Mouse (Mus musculus) gastrocnemius, adult 8-10 months (tissue): ENCODE data around the gene Urm1. TPM values are rescaled to one million over a fixed set of nuclear protein-coding genes. Genes with fewer than 3 reads are reported as not detected.

ENCODE experiments used
- DNase-seq, 2 experiments: peaks; one replicate each; pipeline ENCODE4 v3.0.0; 2022; ENCODE audit warnings: low spot score in 2 of 2
- total RNA-seq, 4 experiments: library from RNA; stranded (reverse); gene quantifications; 2 replicates each; pipeline ENCODE4 v1.2.4; 2022

Urm1 gene
- total RNA-seq, 4 experiments from 2014 or later, result 25.7 to 33.0 (median 28.5) TPM

GRCm38 (mm10) chr2:29826926-29827708, 7.2 kb downstream of the Urm1 start:
- DNase-seq, result peak; percentile 92

DNA sequence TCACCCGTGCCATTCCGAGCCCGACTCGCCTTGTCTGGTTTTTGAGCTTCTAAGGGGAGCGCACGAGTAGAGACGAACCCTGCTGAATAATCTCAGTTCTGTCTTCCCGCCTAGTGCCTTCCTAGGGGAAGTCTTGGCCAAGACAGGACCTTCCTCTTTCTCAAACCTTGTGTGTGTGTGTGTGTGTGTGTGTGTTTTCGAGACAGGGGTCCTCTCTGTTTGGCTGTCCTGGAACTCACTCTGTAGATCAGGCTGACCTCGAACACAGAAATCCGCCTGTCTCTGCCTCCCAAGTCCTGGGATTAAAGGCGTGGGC, 7.8 kb downstream of the Urm1 start:
- no peak for DNase-seq

DNA sequence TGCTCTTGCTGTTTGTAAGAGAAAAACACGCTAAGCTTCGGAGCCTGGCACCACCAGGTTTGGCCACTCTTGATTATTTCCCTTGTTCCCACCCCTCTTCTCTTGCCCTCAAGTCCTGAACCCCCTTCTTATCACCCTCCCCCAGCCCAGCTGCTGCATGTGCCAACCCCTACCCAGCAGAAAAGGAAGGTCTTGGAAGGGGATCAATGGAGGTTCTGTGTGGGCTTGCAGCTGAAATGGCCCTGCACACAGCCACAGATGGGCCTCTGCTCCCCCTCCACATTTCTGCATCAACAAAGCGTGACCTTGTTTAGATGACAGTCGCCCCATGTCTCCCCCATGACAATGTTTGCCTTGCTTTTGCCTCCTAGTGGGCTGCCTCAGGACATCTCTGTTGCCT, 11.2 kb downstream of the Urm1 start:
- no peak for DNase-seq

DNA sequence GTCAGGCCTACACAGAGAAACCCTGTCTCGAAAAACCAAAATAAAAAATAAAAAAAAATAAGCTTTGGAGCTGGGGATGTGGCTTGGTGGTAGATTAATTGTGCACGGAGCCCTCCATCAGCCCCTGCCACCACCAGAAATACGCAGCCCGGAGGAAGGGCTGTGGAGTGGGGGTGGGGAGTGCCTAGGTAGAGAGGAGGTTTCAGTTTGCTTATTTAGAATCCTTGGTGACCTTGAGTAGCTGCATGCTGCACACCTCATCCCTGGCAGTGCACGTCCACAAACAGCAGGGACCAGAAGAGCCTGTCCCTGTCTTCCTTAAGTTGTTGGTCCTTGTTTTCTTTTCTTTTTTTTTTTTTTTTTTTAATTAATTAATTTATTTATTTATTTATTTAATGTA, 13.9 kb downstream of the Urm1 start:
- no peak for DNase-seq

DNA sequence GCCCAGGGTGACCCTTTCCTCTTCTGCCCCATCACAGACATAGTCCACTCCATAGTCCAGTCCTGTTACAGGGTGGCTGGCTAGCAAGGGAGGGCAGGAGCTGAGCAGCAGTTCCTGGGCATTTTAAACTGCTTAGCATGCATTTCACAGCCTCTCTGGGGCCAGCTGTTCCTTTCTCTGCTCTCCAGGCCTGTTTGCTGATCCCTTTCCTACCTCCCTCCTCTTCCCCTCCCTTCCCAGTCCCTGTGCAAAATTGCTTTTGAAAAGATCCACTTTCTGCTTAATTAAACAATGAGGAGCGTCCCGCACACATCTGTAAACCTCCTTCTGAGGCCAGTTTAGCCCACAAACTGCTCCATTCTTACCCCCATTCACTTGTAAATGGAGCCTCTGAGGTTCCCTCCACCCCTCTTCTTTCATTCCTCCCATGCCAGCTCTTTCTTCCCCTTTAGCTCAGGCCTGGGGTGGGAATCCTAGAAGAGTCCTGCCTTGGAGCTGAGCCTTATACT, 15.6 kb downstream of the Urm1 start:
- no peak for DNase-seq

- no peak for DNase-seq
Measured at GRCm38 (mm10) chr2:29839460-29839859, 19.6 kb downstream of the Urm1 start.

DNA sequence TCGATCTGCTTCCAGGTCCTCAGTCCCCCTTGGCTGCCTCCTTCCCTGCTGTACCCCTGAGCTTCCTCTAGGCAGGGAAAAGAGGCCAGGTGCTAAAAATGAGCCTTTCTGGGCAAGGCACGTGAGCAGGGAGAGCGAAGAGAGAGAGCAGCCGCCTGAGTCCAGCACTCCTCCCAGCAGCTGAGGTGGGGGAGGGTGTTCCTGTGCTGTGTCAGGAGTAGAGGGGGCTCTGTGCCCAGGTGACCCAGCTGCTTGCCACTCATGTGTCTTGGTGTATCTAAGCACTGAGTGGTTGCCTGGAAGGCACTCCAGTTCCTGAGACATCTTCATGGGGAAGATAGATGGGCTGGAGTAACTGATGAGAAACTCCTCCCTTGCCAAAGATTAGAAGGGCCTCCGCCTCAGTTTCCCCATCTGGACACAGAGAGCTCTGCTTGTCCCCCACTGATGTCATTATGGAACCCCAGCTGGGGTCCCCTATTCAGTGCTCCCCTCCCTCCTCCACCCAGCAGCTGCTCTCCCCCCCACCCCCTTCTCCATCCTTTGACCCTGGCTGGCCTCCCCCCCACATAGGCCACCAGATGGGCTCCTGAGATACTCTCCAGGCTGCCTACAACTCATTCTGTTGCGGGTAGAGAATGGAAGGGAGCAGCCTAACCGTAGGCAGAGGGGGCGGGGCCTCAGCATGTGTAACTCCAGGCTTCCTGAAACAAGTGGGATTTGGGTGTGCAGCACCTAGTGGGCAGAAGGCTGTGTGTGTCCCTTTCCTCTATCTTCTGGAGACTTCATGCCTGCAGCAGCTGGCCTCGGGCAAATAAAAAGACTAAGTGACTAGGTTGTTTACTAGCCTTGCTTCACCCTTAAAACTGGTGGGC, 23.6 kb downstream of the Urm1 start:
- DNase-seq, result no peak

DNA sequence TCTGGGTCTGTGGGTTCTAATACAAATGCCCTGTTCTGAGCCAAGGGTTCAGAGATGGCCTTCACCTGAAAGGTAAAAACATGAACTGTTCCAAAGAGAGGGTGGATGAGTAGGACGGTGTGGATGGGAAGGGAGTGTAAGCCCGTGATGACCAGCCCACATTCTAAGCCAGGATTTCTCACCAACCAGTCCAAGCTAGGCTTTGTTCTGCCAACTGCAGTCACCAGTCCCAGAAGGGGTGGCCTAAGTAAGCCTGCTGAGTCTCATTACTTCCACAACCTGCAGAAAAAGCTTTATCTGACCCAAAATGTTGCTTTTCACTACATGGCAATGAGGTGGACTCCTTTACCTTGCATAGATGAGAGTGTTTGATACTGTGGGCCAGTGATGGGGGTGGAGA, 24.2 kb downstream of the Urm1 start:
- DNase-seq, result no peak

GRCm38 (mm10) chr2:29844661-29845060, 24.8 kb downstream of the Urm1 start:
- DNase-seq, result no peak

DNA sequence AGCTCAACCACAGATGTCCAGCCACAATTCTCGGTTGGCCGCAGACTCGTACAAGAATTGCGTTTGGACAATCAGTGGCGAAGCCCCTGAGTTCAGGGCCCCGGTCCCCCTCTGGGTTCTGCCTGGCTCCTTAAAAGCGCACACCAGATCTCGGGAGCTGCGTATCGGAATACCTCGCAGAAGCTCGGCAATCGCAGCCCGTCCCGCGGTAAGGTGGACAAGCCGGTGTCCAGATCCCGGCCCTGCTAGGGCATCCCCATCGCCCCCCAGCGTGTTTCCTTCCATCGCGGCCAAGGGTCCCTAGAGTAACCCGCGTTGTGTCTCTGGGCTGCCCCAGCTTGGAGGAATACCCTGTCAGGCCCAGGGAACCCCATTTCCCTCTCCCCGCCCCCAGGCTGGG, 25.8 kb downstream of the Urm1 start:
- DNase-seq, result no peak

GRCm38 (mm10) chr2:29846061-29846853, 26.4 kb downstream of the Urm1 start:
- no peak for DNase-seq

- no peak for DNase-seq
Measured at GRCm38 (mm10) chr2:29846911-29847310, 27.0 kb downstream of the Urm1 start.

GRCm38 (mm10) chr2:29849041-29849440, 29.2 kb downstream of the Urm1 start:
- no peak for DNase-seq

- no peak for DNase-seq
Measured at GRCm38 (mm10) chr2:29849841-29850480, 30.1 kb downstream of the Urm1 start.

DNA sequence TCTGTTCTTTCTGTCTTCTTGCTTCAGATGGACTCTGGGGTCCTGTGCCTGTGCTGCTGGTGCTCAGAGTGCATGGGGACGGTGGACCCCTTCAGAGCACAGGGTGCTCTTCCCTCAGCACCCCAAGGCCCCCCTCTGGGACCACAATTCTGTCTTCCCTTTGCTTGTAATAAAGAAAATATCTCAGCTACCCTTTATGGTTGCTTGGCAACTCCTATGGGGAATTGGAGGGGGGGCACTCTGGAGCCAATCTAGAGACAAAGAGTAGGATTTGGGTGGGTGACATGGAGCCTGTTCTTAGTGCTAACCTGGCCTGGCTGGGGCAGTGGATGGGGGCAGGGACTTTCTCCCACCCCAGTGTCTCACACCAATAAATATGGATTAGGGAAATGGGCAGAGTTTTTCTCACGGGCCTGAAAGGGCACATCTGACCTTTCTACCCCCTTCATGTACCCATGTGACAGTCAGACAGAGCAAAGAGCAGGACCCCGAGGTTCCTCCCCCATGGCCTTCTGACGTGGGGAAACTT, 33.1 kb downstream of the Urm1 start:
- DNase-seq, result no peak

DNA sequence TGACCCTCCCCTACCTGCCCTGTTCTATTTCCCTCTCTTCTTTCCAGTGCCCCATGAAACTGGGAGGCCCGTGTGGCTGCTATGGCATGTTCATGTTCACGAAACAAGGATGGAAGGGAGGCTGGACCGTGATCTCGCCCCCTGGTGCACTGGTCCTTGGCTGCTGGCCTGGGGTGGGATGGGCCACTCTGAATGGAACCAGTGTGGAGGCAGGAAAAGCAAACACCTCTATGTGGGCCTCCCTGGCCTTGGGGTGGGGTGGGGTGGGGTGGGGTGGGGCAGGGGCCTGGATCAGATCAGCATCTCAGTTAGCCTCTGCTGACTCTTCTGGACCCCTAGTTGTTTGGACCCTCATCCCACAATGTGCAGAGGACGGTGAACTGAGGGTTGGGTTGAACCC, 33.9 kb downstream of the Urm1 start:
- DNase-seq, result no peak

DNA sequence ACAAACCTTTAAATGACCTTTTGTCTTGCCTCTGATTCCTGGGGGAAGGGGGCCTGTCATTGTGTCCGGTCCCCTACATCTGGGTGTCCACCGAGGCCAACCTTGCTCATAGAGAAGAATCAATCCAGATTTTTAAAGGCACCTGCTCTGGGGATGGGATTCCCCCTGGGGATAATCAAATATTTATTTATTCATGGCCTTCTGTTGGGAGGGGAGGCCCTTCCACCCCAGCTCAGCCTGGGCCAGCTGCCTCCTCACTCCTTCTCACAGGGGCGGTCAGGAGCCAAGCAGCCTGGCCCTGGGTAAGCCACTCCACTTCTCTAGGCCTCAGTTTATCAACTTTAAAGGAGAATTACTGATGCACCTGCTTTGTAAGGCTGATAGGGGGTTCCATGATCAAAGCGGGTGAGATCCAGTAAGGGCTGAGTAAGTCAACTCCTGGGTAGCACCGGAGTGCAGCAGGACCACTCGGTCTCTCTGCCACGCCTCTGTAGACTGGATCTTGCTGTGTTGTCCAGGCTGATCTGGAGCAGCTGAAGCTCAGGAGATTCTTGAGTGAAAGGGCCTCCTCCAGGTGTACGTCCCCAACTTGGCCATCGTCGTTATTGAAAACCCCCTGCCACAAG, 35.8 kb downstream of the Urm1 start:
- no peak for DNase-seq

DNA sequence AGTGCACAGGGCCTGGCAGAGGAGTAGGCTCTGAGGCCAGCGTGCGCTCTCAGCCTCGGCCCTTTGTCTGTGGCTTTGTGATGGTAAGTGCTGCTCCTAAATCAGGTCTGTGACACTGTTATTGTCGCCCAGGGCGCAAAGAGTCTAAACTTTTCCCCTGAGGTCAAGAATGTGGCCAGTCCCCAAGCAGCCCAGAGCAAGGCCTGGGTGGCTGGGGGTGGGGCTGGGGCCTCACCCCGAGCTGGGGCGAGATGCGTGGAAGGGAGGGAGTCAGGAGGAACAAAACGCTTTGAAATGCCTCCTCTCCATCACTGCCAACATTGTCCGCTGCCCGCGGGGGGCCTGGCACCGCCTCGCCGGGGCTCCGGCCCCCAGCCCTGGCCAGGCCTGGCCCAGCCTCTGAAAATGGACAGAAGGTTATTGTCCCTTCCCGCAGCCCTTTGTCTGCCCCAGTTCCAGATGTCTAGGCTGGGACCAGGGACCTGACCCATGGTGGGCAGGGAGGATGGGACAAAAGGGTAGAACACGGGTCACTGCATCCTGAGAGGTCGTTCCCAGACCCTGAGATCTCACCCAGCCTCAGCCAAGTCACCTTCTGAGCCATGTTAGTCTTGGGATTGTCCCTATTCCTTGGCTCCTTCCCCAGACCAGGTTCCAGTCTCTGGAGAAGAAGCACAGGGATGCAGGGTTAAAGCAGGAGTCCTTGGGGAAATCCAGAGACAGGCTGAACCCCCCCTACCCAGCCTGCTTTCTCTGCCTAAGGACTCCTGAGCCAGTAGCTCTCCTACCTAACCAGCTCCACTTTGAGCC, 36.8 kb downstream of the Urm1 start:
- no peak for DNase-seq

DNA sequence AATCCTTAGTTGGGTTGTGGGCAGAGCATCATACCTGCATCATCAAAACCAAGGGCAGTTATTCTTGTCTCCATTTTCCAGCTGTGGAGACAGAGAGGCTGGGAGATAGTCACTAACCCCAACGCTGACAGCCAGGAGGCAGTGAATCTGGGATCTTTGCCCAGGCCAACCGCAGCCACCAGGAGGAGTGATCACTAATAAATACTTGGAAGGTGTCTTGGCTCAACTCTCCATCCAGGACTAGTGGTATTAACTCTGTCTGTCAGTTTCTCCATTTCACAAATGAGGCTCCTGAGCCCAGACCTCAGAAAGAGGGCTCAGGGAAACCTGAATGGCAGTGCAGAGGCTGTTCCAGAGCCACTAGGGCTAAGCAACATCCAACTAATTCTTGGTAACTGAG, 37.5 kb downstream of the Urm1 start:
- no peak for DNase-seq

- DNase-seq, result no peak
Measured at GRCm38 (mm10) chr2:29857967-29858366, 38.1 kb downstream of the Urm1 start.
